Mouse (Mus musculus): ENCODE results near the gene Ifna6.

GRCm38 (mm10) chr4:88845334-88845733 lies 18.1 kb downstream of the Ifna6 start:
- peak in 2 of 3 experiments; percentile 36 to 65; a peak in 4 of 6 replicates for TF ChIP-seq CTCF (IDR thresholded peaks at IDR 0.05 in 2 of 3, conservative IDR thresholded peaks at IDR 0.05 in 1 of 3; ENCODE audit: control insufficient read depth in 1 of 3, insufficient read depth in 1 of 3, low read depth in 2 of 3, low read length in 3 of 3, poor library complexity in 1 of 3, severe bottlenecking in 1 of 3)
- TF ChIP-seq USF1 (IDR thresholded peaks at IDR 0.05; ENCODE audit: low read depth, low read length), result no peak
- TF ChIP-seq TCF12 (IDR thresholded peaks at IDR 0.05; ENCODE audit: low read depth, low read length), result no peak
- TF ChIP-seq POLR2AphosphoS2 (IDR thresholded peaks at IDR 0.05; ENCODE audit: low read length), result no peak
- no peak for TF ChIP-seq E2F4 (IDR thresholded peaks at IDR 0.05; ENCODE audit: borderline replicate concordance, low read depth, low read length)
- TF ChIP-seq TBP (IDR thresholded peaks at IDR 0.05; ENCODE audit: low read depth, low read length), result no peak
- TF ChIP-seq MXI1 (IDR thresholded peaks at IDR 0.05; ENCODE audit: low read depth, low read length), result no peak

Measured in MEL (cell line).